18 mouse cellular contexts compared by ENCODE assay signal in the genomic region with DNA sequence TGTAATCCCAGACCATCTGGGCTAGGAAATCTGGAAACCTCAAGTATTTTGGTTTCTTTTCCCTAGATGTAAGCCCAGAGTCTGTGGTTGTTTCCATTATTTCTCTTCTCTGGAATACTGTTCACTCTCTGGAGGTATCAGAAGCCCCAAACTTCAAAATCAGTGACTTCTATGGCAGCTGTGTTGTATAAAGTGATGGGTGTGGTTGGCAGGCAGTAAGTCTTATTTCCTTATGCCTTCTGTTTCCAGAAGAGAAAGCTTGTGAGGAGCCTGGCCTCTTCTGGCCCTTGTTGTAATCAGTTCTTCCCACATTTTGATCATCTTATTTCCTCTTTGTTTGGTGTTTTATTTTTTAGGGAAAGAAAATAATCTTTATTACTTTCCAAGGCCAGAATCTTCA. TPM values are rescaled to one million over a fixed set of nuclear protein-coding genes. Genes with fewer than 3 reads are reported as not detected.
DNase-seq lines count a peak whose midpoint lies in the region; ATAC-seq lines count a peak whose summit lies in the region.
"Had no signal": no experiment of that assay in that cellular context is flagged by ENCODE, and none has a peak within 500 bp of the region (broad histone marks: within the 10 kb centered on the region; RNA-seq: fewer than 3 reads in every experiment).

No protein-coding gene starts in this region.

- H3K27me3 ChIP-seq in heart, embryonic 10.5 days (ENCODE audit: insufficient read depth, poor library complexity, severe bottlenecking) = no peaks in the 10 kb centered on the region
- H3K27me3 ChIP-seq in limb, embryonic 12.5 days = no peaks in the 10 kb centered on the region
- H3K27me3 ChIP-seq in limb, embryonic 10.5 days (ENCODE audit: low read depth, poor library complexity, severe bottlenecking) = no peaks in the 10 kb centered on the region

- no peak overlapping the region for H3K4me2 ChIP-seq in limb, embryonic 12.5 days
- H3K4me2 ChIP-seq: midbrain, embryonic 11.5 days had no signal

- peaks cover 2% of the 10 kb centered on the region; the same call in 1 of the 2 replicates for H3K36me3 ChIP-seq in heart, embryonic 10.5 days
- peaks cover 10% of the 10 kb centered on the region; the same call in 1 of the 2 replicates for H3K36me3 ChIP-seq in limb, embryonic 12.5 days
- peaks cover 17% of the 10 kb centered on the region for H3K36me3 ChIP-seq in limb, embryonic 10.5 days

- no peaks in the 10 kb centered on the region for H3K9me3 ChIP-seq in heart, embryonic 10.5 days
- no peaks in the 10 kb centered on the region for H3K9me3 ChIP-seq in limb, embryonic 12.5 days
- H3K9me3 ChIP-seq in limb, embryonic 10.5 days (replicated peaks) = no peaks in the 10 kb centered on the region

- H3K27ac ChIP-seq in heart, embryonic 10.5 days = no peak overlapping the region
- 0 out of 2 replicates have a peak overlapping the region, but pooled peaks have one; percentile 12 for H3K27ac ChIP-seq in limb, embryonic 12.5 days
- H3K27ac ChIP-seq in limb, embryonic 10.5 days = no peak overlapping the region
- peak overlapping the region; percentile 26; the same call in 1 of the 2 replicates for H3K27ac ChIP-seq in brown adipose tissue, adult 24 weeks (replicated peaks; ENCODE audit: low read depth, low read length)
- H3K27ac ChIP-seq: hindbrain, postnatal 0 days had no signal

- peaks cover 24% of the 10 kb centered on the region for H3K4me1 ChIP-seq in heart, embryonic 10.5 days
- H3K4me1 ChIP-seq in limb, embryonic 12.5 days (replicated peaks) = peaks cover 5% of the 10 kb centered on the region
- H3K4me1 ChIP-seq in limb, embryonic 10.5 days = no peaks in the 10 kb centered on the region
- peaks cover 19% of the 10 kb centered on the region for H3K4me1 ChIP-seq in brown adipose tissue, adult 24 weeks (ENCODE audit: control insufficient read depth, insufficient read depth, insufficient read length, low read length)

- no peak overlapping the region for H3K9ac ChIP-seq in limb, embryonic 12.5 days (replicated peaks)

- ATAC-seq in limb, embryonic 12.5 days (ENCODE audit: insufficient number of reproducible peaks, insufficient read depth, low FRiP score, low TSS enrichment, low read depth) = no peak
- ATAC-seq in megakaryocyte progenitor cell, adult 5-6 weeks (replicated peaks; ENCODE audit: poor library complexity) = peak; percentile 57
- ATAC-seq: hindbrain, postnatal 0 days had no signal

- H3K4me3 ChIP-seq in heart, embryonic 10.5 days = no peak overlapping the region
- no peak overlapping the region for H3K4me3 ChIP-seq in limb, embryonic 12.5 days (replicated peaks)
- no peak overlapping the region for H3K4me3 ChIP-seq in limb, embryonic 10.5 days
- no peak overlapping the region for H3K4me3 ChIP-seq in brown adipose tissue, adult 24 weeks (ENCODE audit: insufficient read depth, low read depth, low read length)

- DNase-seq in heart, adult 11 months = peak; percentile 87
- no peak for DNase-seq in heart, embryonic 10.5 days (ENCODE audit: low spot score)
- DNase-seq in limb, embryonic 10.5 days (ENCODE audit: low spot score) = no peak
- no peak for DNase-seq in layer of hippocampus, adult 9-10 months (ENCODE audit: low spot score)
- no peak for DNase-seq in cerebellum, adult 18-20 months
- DNase-seq: cerebellum, adult 9-10 months; embryo, embryonic 11 days; kidney, adult 9 months; left cerebral cortex, postnatal 4 days; lung, adult 18-20 months; retina, postnatal 1 day; thymus, postnatal 14 days had no signal

RNA-seq across cellular contexts. Expression of gene 1810049J17Rik, which starts 9.2 kb away (rescaled TPM):
- polyA plus RNA-seq in heart, embryonic 10.5 days (2016; fragmentation: Nextera tagmentation; extraction: Ambion mirVana) = not detected in 2 replicates
- polyA plus RNA-seq in limb, embryonic 12.5 days (2016; fragmentation: Nextera tagmentation; extraction: Ambion mirVana) = 0.94 TPM in 1 of 2 replicates, not detected in the other
- 0.68 and 1.4 TPM in 2 replicates for polyA plus RNA-seq in limb, embryonic 10.5 days (2016; fragmentation: Nextera tagmentation; extraction: Ambion mirVana)
- 3.1 TPM in 1 of 2 replicates, not detected in the other for polyA plus RNA-seq in brown adipose tissue, adult 24 weeks (2012; ENCODE audit: insufficient read depth, insufficient read length, missing spikeins)
- not detected in 2 replicates for total RNA-seq in megakaryocyte progenitor cell, adult 5-6 weeks (2015)
- 0.58 TPM in 1 of 2 replicates, not detected in the other for total RNA-seq in megakaryocyte progenitor cell, adult 5-6 weeks (2017)
- total RNA-seq: hindbrain, postnatal 0 days; left cerebral cortex, postnatal 4 days; neutrophil, adult 5-6 weeks had no signal

RNA-seq across cellular contexts. Expression of gene Golph3, which starts 9.6 kb away (rescaled TPM):
- polyA plus RNA-seq in heart, embryonic 10.5 days (2016; fragmentation: Nextera tagmentation; extraction: Ambion mirVana) = 64.5 and 73.9 TPM in 2 replicates
- 97.0 and 97.8 TPM in 2 replicates for polyA plus RNA-seq in limb, embryonic 12.5 days (2016; fragmentation: Nextera tagmentation; extraction: Ambion mirVana)
- 65.9 and 75.5 TPM in 2 replicates for polyA plus RNA-seq in limb, embryonic 10.5 days (2016; fragmentation: Nextera tagmentation; extraction: Ambion mirVana)
- 81.3 and 89.4 TPM in 2 replicates for polyA plus RNA-seq in brown adipose tissue, adult 24 weeks (2012; ENCODE audit: insufficient read depth, insufficient read length, missing spikeins)
- 110 and 118 TPM in 2 replicates for total RNA-seq in megakaryocyte progenitor cell, adult 5-6 weeks (2015)
- total RNA-seq in megakaryocyte progenitor cell, adult 5-6 weeks (2017) = 86.6 and 94.4 TPM in 2 replicates

Comparison
In these comparisons a context has a peak if more than half of its experiments do, and no peak if none do; other contexts are left out.
1. H3K27ac ChIP-seq: peak in limb, embryonic 12.5 days (single experiment) and brown adipose tissue, adult 24 weeks (single experiment); none in heart, embryonic 10.5 days (single experiment) and limb, embryonic 10.5 days (single experiment).